Mouse (Mus musculus): Measurements from ENCODE around the gene Pdx1.

The Pdx1 gene

GRCm38 (mm10) chr5:147306638-147307397 is 37.1 kb downstream of the Pdx1 start, which contains the start of gene Cdx2:
Gene Cdx2, minus strand, starts transcription at chr5:147307270.
- ATAC-seq (ENCODE audit: insufficient number of reproducible peaks, low FRiP score, low TSS enrichment) = no peak

GRCm38 (mm10) chr5:147307398-147307785 is 37.6 kb downstream of the Pdx1 start:
- ATAC-seq (ENCODE audit: insufficient number of reproducible peaks, low FRiP score, low TSS enrichment) = no peak

DNA sequence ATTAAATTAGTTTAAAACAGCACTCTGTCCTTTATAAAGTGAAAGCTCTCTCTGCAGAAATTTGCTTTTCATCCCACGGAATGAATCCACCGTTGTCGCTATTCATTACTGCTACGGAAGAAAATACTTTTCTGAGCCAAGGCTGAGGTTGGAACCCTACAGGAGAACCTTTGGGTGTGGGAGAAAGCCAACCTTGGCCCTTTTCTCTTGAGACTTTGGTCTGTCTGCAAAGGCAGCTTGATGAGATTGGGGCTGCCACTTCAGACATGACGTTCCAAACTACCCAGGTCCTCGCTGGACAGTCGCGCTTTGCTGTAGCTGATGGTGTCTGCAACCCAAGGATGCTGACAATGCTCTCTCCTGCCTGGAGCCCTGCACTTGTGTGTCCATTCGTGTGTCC is 38.7 kb downstream of the Pdx1 start:
- no peak for ATAC-seq (ENCODE audit: insufficient number of reproducible peaks, low FRiP score, low TSS enrichment)

- ATAC-seq (ENCODE audit: insufficient number of reproducible peaks, low FRiP score, low TSS enrichment) = no peak
Measured at GRCm38 (mm10) chr5:147309786-147310185, 40.0 kb downstream of the Pdx1 start.

DNA sequence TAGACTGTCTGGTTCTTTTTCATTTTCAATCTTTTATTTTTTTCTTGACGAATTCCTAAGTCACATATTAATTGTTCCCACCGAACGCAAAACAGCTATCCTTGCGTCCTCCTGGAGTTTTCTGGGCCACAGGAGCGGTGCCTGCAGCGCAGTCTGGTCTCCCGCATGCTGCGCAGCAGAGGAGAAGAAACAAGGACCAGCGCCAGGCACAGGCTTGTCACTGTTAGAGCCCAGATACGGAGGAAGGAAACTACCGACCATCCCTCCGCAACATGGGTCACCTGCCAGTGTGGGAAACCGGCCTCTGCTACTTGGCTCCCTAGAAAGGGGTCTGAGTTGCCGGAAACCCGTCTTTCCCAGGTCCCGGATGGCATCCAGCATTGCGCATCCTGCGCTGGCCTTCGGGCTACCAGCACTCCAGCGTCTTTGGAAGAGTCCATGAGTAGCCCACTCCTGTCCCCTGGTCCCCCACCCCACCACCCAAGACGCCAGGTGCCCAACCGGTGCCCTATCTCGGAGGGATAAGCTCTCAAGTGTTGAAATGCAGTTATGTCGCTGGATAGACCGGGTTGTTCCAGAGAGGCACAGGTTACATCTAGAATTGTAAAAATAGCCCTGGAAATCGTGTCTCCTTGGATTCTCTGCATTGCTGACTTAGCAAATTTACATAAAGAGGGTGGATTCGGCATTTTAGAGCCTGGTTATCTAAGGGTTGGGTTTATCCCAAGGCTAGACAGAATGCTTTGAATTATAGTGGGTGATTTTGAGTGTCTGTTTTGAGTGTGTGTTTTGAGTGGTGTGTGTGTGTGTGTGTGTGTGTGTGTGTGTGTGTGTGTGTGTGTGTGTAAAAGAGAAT is 43.3 kb downstream of the Pdx1 start:
- ATAC-seq (ENCODE audit: insufficient number of reproducible peaks, low FRiP score, low TSS enrichment) = no peak

- ATAC-seq (ENCODE audit: insufficient number of reproducible peaks, low FRiP score, low TSS enrichment) = no peak
Measured at GRCm38 (mm10) chr5:147314646-147315431, 45.1 kb downstream of the Pdx1 start.

DNA sequence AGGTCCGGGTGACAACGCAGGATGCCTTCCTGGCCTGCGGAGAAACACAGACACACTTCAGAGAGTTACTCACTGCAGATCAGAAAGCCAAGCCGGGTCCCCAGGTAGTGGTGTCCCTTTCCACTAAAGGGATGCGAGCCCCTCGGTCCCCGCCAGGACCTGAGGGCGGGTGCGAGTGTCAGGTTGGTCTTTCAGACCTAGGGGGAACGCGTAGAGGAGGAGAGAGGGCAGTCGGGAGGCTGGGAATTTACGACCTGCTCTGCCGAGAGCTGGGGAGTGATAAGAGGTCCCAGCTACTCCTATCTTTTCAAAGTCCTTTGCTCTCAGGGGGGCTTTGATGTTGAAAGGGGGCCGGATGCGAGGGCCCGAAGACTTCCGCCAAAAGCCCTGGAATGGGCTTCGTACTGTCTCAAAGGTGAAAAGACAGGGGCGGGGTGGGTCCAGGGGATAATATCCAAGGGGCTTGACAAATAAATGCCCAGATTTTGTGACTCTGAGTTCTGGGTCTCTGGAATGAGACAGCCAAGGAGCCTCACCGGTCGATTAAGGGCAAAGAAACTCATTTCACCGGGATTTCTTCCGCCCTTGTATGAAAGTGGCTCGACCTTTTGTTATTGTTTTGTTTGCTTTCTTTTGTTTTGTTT is 45.8 kb downstream of the Pdx1 start:
- no peak for ATAC-seq (ENCODE audit: insufficient number of reproducible peaks, low FRiP score, low TSS enrichment)

DNA sequence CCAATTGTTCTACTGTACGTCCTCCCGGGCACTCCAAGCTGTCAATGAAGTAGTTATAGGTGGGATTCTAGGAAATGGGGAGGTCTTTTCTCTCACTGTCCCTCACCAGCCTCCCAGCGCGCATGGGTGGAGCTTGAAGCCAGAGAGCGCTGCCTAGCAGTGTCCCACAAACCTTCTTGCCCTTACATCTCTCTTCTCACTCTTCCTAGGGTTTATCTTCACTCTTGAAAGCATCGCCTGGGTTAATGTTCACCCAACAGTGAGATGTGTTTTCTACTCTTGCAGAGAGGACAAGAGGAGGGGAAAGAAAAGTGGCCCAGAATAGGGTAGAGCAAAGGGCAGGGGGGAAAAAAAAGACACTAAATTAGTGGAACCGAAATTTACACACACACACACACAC is 47.6 kb downstream of the Pdx1 start:
- ATAC-seq (ENCODE audit: insufficient number of reproducible peaks, low FRiP score, low TSS enrichment) = no peak

DNA sequence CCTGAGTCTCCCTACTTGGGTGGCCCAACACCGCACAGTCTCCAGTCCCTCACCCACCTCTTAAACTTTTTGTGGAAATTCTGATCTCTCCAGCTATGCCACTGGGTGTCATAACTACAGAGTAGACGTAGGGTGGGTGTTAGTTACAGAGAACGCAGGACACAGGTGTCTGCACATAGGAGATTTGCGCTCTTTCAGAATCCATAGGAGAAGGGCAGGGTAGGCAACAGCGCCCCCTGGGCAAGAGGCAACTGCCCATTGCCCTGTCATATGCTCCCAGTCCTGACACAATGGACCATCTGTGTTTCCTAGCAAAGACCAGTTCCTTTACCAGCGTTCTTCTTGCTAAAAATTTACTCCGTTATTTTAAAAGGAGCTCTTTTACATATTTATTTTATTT is 48.2 kb downstream of the Pdx1 start:
- no peak for ATAC-seq (ENCODE audit: insufficient number of reproducible peaks, low FRiP score, low TSS enrichment)

GRCm38 (mm10) chr5:147319653-147320052 is 49.9 kb downstream of the Pdx1 start:
- 0 out of 2 replicates have a peak, but pooled peaks have one; percentile 70 for ATAC-seq (ENCODE audit: insufficient number of reproducible peaks, low FRiP score, low TSS enrichment)

- no peak for ATAC-seq (ENCODE audit: insufficient number of reproducible peaks, low FRiP score, low TSS enrichment)
Measured at GRCm38 (mm10) chr5:147322183-147322582, 52.4 kb downstream of the Pdx1 start, which contains the start of gene Urad. Gene Urad, minus strand, starts transcription at chr5:147322440.

- peak; percentile 10; the same call in 1 of the 2 replicates for ATAC-seq (ENCODE audit: insufficient number of reproducible peaks, low FRiP score, low TSS enrichment)
Measured at GRCm38 (mm10) chr5:147323237-147323917, 53.6 kb downstream of the Pdx1 start.
